In the genomic region with DNA sequence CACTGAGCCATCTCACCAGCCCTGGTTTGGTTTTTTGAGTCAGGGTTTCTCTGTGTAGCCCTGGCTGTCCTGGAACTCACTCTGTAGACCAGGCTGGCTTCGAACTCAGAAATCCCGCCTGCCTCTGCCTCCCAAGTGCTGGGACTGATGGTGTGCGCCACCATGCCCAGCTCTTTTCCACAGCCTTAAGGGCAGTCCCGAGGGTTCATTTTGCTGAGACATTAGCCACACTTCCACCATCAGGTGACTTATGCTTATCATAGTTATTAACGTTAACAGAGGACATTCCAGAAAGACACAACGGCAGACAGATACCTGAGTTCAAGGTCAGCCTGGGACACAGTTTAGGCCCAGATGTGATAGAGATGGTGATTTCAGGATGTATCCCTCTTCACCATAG, we compare ENCODE assay signal across 4 mouse cellular contexts. TPM values are rescaled to one million over a fixed set of nuclear protein-coding genes. Genes with fewer than 3 reads are reported as not detected.
A peak's percentile ranks its signal among the peaks of the same experiment; 100 is the strongest.
DNase-seq lines count a peak whose midpoint lies in the region.
"Not testable (repeated sequence)": the region's sequence is repeated elsewhere in the genome, so short reads cannot be mapped to it uniquely, and the experiment has no call there.
"Had no signal": no experiment of that assay in that cellular context is flagged by ENCODE, and none has a peak within 500 bp of the region (broad histone marks: within the 10 kb centered on the region; RNA-seq: fewer than 3 reads in every experiment).

No protein-coding gene starts in this region.

- not testable (repeated sequence) for H3K4me3 ChIP-seq in heart, embryonic 10.5 days

- H3K9me3 ChIP-seq in heart, embryonic 10.5 days, result not testable (repeated sequence)

- peaks cover 13% of the 10 kb centered on the region for H3K36me3 ChIP-seq in heart, embryonic 10.5 days

- WGBS in heart, embryonic 10.5 days, result 77% methylated on average over 6 of the region's 6 CpGs

- not testable (repeated sequence) for H3K27me3 ChIP-seq in heart, embryonic 10.5 days (ENCODE audit: insufficient read depth, poor library complexity, severe bottlenecking)

- not testable (repeated sequence) for H3K4me1 ChIP-seq in heart, embryonic 10.5 days

- DNase-seq in heart, adult 11 months, result peak; percentile 55
- DNase-seq in heart, embryonic 10.5 days (ENCODE audit: low spot score), result peak; percentile 59
- peak; percentile 33 for DNase-seq in testis, postnatal 10 days (ENCODE audit: low spot score)

- not testable (repeated sequence) for H3K27ac ChIP-seq in heart, embryonic 10.5 days

RNA-seq across cellular contexts. Expression of a gene that starts 28.0 kb away (rescaled TPM):
- polyA plus RNA-seq in heart, embryonic 10.5 days (2016; fragmentation: Nextera tagmentation; extraction: Ambion mirVana), result 19.3 and 26.4 TPM in 2 replicates
- polyA plus RNA-seq: G1E had no signal

RNA-seq across cellular contexts. Expression of a gene that starts 32.6 kb away (rescaled TPM):
- polyA plus RNA-seq in heart, embryonic 10.5 days (2016; fragmentation: Nextera tagmentation; extraction: Ambion mirVana), result 430 and 475 TPM in 2 replicates
